Mouse (Mus musculus): ENCODE results near the gene Tnfsf12. TPM values are rescaled to one million over a fixed set of nuclear protein-coding genes. Genes with fewer than 3 reads are reported as not detected.
A peak's percentile ranks its signal among the peaks of the same experiment; 100 is the strongest.

Gene Tnfsf12
- polyA plus RNA-seq, 1 experiment from 2014 or later: 3.3 TPM

- H3K27ac ChIP-seq (replicated peaks): 0 out of 2 replicates have a peak overlapping the region, but pooled peaks have one; percentile 9
- H3K36me3 ChIP-seq: peaks cover 4% of the 10 kb centered on the region
- H3K9ac ChIP-seq: peak overlapping the region; percentile 36
- H3K4me1 ChIP-seq (replicated peaks): peaks cover 40% of the 10 kb centered on the region
- WGBS: 85% methylated on average over 6 of the region's 6 CpGs
- no peak overlapping the region for H3K4me3 ChIP-seq
- no peaks in the 10 kb centered on the region for H3K9me3 ChIP-seq
- no peak for ATAC-seq (ENCODE audit: low read depth)
- H3K27me3 ChIP-seq: no peaks in the 10 kb centered on the region
- no peak overlapping the region for H3K4me2 ChIP-seq
Measured at GRCm38 (mm10) chr11:69684936-69685335, 10.7 kb downstream of the Tnfsf12 start.

DNA sequence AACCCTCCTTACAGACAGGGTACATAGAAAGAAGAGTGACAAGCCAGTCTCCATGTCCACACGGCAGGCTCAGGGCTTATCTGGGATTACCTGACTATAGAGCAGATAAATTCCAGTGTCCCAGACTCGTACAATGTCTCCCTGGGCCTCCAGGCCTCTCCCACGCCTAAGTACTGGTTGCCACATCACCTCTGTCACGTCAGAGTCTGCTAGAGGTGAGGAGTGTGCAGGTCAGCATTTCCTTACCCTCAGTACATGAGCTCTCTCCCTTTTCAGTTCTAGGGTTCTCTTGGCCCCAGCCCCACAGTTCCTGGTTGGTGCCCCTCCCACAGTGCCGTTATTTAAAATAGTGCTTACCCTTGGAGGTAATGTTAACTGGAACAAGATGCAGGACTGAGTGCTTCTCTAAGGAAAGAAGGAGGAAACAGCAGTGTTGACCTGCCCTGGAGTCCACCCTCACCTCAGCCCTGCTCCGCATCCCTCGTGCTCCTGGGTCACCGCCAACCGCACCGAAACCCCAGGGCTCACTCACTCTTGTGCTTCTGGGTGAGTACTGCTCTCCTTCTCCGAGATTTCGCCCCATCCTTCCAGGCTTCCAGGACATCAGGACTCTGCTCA is 11.4 kb downstream of the Tnfsf12 start:
- no peak overlapping the region for H3K27ac ChIP-seq (replicated peaks)
- 83% methylated on average over 12 of the region's 12 CpGs for WGBS
- H3K27me3 ChIP-seq: no peaks in the 10 kb centered on the region
- peaks cover 9% of the 10 kb centered on the region for H3K36me3 ChIP-seq
- H3K4me2 ChIP-seq: no peak overlapping the region
- H3K4me1 ChIP-seq (replicated peaks): peaks cover 46% of the 10 kb centered on the region
- no peak for ATAC-seq (ENCODE audit: low read depth)
- no peak overlapping the region for H3K9ac ChIP-seq
- no peaks in the 10 kb centered on the region for H3K9me3 ChIP-seq
- no peak overlapping the region for H3K4me3 ChIP-seq

- Histone ChIP-seq H3K36me3 (peaks cover 15% of the 10 kb centered on the region), H3K27ac (replicated peaks) (peak overlapping the region; percentile 75; the same call in 1 of the 2 replicates), H3K27me3 (no peaks in the 10 kb centered on the region), H3K4me2 (no peak overlapping the region), H3K4me3 (no peak overlapping the region), H3K9me3 (no peaks in the 10 kb centered on the region), H3K4me1 (replicated peaks) (peaks cover 52% of the 10 kb centered on the region), H3K9ac (peak overlapping the region; percentile 84; the same call in 1 of the 2 replicates)
- WGBS: 82% methylated on average over 7 of the region's 7 CpGs
- no peak for ATAC-seq (ENCODE audit: low read depth)
Measured at GRCm38 (mm10) chr11:69683576-69683975, 12.1 kb downstream of the Tnfsf12 start.

DNA sequence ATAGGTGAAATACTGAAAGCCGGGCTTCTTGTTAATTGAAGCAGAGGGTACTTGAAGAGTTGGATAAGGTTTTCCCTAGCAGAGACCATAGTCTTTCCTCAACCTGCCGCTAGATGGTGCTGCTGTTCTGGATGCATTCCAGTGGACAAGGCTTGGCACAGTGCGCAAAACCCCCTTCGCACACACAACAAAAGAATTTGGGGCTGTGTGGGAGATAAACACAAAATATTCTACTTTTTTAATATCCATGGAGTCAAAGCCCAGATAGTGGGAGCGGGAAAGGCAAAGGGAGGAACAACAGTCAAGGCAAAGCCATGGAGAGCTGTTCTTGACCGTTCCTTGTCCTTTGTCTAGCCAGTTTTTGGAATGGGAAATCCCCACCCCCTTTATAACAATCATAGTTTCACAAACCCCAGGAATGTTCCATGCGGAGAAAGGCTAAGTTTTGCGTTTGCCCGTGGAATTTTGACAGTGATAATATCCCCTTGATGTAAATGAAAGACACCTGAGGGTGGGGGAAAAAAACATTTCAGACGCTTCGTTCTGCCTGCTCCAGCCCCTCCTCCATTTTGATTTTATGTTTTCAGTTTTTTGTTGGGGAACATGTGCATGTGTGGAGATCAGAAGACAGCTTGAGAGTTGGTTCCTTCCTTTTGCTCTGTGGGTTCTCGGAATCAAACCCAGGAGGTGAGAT is 12.7 kb downstream of the Tnfsf12 start:
- WGBS: 25% methylated on average over 12 of the region's 12 CpGs

DNA sequence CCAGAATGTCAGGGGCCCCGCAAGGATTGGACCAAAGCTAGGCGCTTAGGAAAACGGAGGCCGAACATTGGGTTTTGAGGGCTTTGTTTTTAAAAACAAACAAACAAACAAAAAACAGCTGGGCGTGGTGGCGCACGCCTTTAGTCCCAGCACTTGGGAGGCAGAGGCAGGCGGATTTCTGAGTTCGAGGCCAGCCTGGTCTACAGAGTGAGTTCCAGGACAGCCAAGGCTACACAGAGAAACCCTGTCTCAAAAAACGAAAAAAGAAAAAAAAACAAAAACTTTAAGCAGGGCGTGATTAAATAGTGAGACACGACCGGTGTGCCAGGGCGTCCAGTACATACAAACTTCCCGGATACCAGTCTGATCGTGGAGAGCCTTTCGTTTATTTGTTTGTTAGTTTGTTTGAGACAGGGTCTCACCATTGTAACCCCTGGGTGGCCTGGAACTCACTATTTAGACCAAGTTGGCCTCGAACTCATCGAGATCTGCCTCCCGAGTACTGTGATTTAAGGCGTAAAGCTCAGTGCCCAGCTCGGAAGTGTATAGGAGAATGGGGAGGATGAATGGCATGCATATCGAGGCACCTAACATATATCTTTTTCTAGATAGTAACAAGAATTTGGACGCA is 13.3 kb downstream of the Tnfsf12 start:
- Histone ChIP-seq H3K4me2 (peak overlapping the region; percentile 99), H3K4me1 (replicated peaks) (peaks cover 55% of the 10 kb centered on the region), H3K9ac (peak overlapping the region; percentile 84), H3K9me3 (no peaks in the 10 kb centered on the region), H3K27me3 (no peaks in the 10 kb centered on the region), H3K4me3 (peak overlapping the region; percentile 84), H3K27ac (replicated peaks) (peak overlapping the region; percentile 92), H3K36me3 (peaks cover 28% of the 10 kb centered on the region)
- peak; percentile 14; the same call in 1 of the 2 replicates for ATAC-seq (ENCODE audit: low read depth)
- WGBS: 25% methylated on average over 24 of the region's 24 CpGs

More for the DNA sequence above, 12.7 kb downstream of the Tnfsf12 start:
- no peak; the same call in 1 of the 2 replicates for ATAC-seq (ENCODE audit: low read depth)
- no peaks in the 10 kb centered on the region for H3K9me3 ChIP-seq
- peaks cover 21% of the 10 kb centered on the region for H3K36me3 ChIP-seq
- H3K4me1 ChIP-seq (replicated peaks): peaks cover 55% of the 10 kb centered on the region
- H3K4me2 ChIP-seq: peak overlapping the region; percentile 99
- H3K4me3 ChIP-seq: peak overlapping the region; percentile 5; the same call in 1 of the 2 replicates
- H3K27me3 ChIP-seq: no peaks in the 10 kb centered on the region
- H3K27ac ChIP-seq (replicated peaks): peak overlapping the region; percentile 92
- H3K9ac ChIP-seq: peak overlapping the region; percentile 84

- under 1% methylated on average over 80 of the region's 80 CpGs for WGBS
- no peaks in the 10 kb centered on the region for H3K27me3 ChIP-seq
- H3K4me3 ChIP-seq: peak within 1 kb of the TSS; percentile 84
- ATAC-seq (ENCODE audit: low read depth): peak; percentile 97
- H3K9me3 ChIP-seq: no peaks in the 10 kb centered on the region
- peaks cover 55% of the 10 kb centered on the region for H3K4me1 ChIP-seq (replicated peaks)
- peak within 1 kb of the TSS; percentile 92 for H3K27ac ChIP-seq (replicated peaks)
- peaks cover 35% of the 10 kb centered on the region for H3K36me3 ChIP-seq
- peak within 1 kb of the TSS; percentile 99 for H3K4me2 ChIP-seq
- peak within 1 kb of the TSS; percentile 84 for H3K9ac ChIP-seq
Measured at GRCm38 (mm10) chr11:69681314-69682208, 14.1 kb downstream of the Tnfsf12 start, which contains the start of gene Senp3. TSS of gene Senp3 (minus strand) at chr11:69682084.

DNA sequence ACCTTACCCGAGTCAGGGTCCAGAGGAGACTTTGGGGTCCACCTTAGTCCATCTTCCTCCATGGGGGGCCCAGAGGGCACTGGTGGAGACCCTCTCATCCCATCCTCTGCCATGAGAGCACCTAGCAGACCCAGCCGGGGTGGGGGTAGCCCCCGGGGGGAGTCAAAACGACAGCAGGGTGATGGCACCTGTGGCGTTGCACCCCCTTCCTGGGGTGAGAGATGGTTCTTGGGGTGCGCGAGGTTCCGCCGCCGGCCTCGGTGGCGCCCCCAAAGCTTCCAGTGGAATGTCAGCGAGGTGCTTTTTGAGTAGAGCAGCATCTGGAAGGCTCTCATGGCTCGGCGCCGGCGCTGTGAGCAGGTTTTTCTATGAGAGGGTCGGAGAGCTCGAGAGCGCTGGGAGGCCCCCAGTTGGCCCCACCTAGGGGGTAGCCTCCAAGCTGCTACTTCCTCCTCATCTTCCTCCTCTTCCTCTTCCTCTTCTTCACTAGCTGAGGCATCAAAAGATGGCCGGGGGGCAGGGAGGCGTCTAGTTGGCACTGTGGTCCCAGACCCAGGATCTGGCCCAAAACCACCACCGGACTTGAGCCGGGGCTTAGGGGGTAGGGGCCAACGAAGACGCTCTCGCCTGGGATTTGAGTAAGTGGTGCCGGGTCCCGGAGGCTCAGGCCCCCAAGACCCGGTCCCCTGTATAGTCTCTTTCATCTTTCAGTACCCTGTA is 15.4 kb downstream of the Tnfsf12 start:
- ATAC-seq (ENCODE audit: low read depth): no peak
- H3K4me3 ChIP-seq: peak overlapping the region; percentile 84
- H3K27ac ChIP-seq (replicated peaks): no peak overlapping the region
- H3K36me3 ChIP-seq: peaks cover 47% of the 10 kb centered on the region
- peak overlapping the region; percentile 84 for H3K9ac ChIP-seq
- H3K4me1 ChIP-seq (replicated peaks): peaks cover 44% of the 10 kb centered on the region
- no peaks in the 10 kb centered on the region for H3K27me3 ChIP-seq
- no peaks in the 10 kb centered on the region for H3K9me3 ChIP-seq
- WGBS: 92% methylated on average over 30 of the region's 30 CpGs
- H3K4me2 ChIP-seq: peak overlapping the region; percentile 99

- Histone ChIP-seq H3K27me3 (no peaks in the 10 kb centered on the region), H3K9ac (no peak overlapping the region), H3K9me3 (no peaks in the 10 kb centered on the region), H3K4me3 (no peak overlapping the region), H3K27ac (replicated peaks) (no peak overlapping the region), H3K4me1 (replicated peaks) (peaks cover 40% of the 10 kb centered on the region), H3K4me2 (0 out of 2 replicates have a peak overlapping the region, but pooled peaks have one; percentile 1), H3K36me3 (peaks cover 59% of the 10 kb centered on the region)
- ATAC-seq (ENCODE audit: low read depth): no peak
- WGBS: 100% methylated on average over 2 of the region's 2 CpGs
Measured at GRCm38 (mm10) chr11:69679144-69679543, 16.5 kb downstream of the Tnfsf12 start.

- peak within 1 kb of the TSS; percentile 97 for H3K27ac ChIP-seq (replicated peaks)
- H3K9me3 ChIP-seq: no peaks in the 10 kb centered on the region
- H3K4me1 ChIP-seq (replicated peaks): peaks cover 34% of the 10 kb centered on the region
- H3K36me3 ChIP-seq: peaks cover 81% of the 10 kb centered on the region
- ATAC-seq (ENCODE audit: low read depth): peak; percentile 97
- no peaks in the 10 kb centered on the region for H3K27me3 ChIP-seq
- H3K4me3 ChIP-seq: peak within 1 kb of the TSS; percentile 100
- H3K9ac ChIP-seq: peak within 1 kb of the TSS; percentile 99
- peak within 1 kb of the TSS; percentile 88 for H3K4me2 ChIP-seq
- WGBS: under 1% methylated on average over 36 of the region's 36 CpGs
Measured at GRCm38 (mm10) chr11:69672211-69672706, 23.4 kb downstream of the Tnfsf12 start, which contains the start of gene Eif4a1. TSS of gene Eif4a1 (minus strand) at chr11:69672423.

DNA sequence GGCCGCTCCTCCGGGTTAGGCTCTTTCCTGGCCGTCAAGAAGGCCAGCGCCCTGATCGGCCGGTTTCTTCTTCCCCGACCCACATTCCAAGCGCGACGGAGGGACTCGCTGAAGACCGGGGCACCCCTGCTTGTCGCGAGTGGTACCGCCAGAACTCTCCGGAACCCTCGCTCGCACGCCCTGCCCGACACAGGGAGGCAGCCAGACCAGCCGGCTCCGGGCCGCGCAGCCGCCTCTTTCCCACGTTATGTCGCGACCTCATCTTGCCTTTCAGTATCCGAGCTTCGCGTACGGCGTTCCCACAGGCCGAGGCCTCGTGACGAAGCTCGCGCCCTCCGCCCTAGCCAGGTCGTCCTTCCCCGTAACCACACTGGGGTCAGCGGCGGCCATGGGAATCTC is 23.9 kb downstream of the Tnfsf12 start:
- peak; percentile 38 for ATAC-seq (ENCODE audit: low read depth)
- Histone ChIP-seq H3K27ac (replicated peaks) (peak overlapping the region; percentile 97), H3K9ac (peak overlapping the region; percentile 99), H3K27me3 (no peaks in the 10 kb centered on the region), H3K4me2 (peak overlapping the region; percentile 88), H3K9me3 (no peaks in the 10 kb centered on the region), H3K4me1 (replicated peaks) (peaks cover 34% of the 10 kb centered on the region), H3K4me3 (peak overlapping the region; percentile 100), H3K36me3 (peaks cover 79% of the 10 kb centered on the region)
- WGBS: under 1% methylated on average over 43 of the region's 43 CpGs
